Mouse (Mus musculus) stomach, embryonic 16.5 days (tissue): Measurements from ENCODE around the gene Slc16a10. TPM values are rescaled to one million over a fixed set of nuclear protein-coding genes. Genes with fewer than 3 reads are reported as not detected.

Experiments used
- ATAC-seq: fragments of 200-750 bp; cut with Nextera tagmentation; 2 replicates; pipeline ENCODE4 v1.8.0; 2017; ENCODE audit warnings: moderate number of reproducible peaks, moderate TSS enrichment; ENCODE audit not compliant: insufficient read depth, low FRiP score
- H3K27ac ChIP-seq: fragments of 300-500 bp; sonication (generic); 2 replicates; pipeline ENCODE4 v1.5.1; 2014; ENCODE audit warnings: low read length
- H3K27me3 ChIP-seq: fragments of 300-500 bp; sonication (generic); 2 replicates; pipeline ENCODE4 v1.6.1; 2014; ENCODE audit warnings: low read length, control low read depth, mixed read lengths; ENCODE audit not compliant: control insufficient read depth, insufficient read depth
- H3K36me3 ChIP-seq: fragments of 300-500 bp; sonication (generic); 2 replicates; pipeline ENCODE4 v1.6.1; 2014; ENCODE audit warnings: low read length; ENCODE audit not compliant: control insufficient read depth, insufficient read depth
- H3K4me1 ChIP-seq: fragments of 300-500 bp; sonication (generic); 2 replicates; pipeline ENCODE4 v1.6.1; 2014; ENCODE audit warnings: low read length, control low read depth, mixed read lengths; ENCODE audit not compliant: control insufficient read depth, insufficient read depth
- H3K4me2 ChIP-seq: fragments of 300-500 bp; sonication (generic); 2 replicates; pipeline ENCODE4 v1.6.1; 2014; ENCODE audit warnings: low read depth, low read length, mixed read lengths
- H3K4me3 ChIP-seq: fragments of 300-500 bp; sonication (generic); replicated peaks from 2 replicates; pipeline ENCODE4 v1.5.1; 2014; ENCODE audit warnings: mild to moderate bottlenecking, low read length
- H3K9ac ChIP-seq: fragments of 300-500 bp; sonication (generic); 2 replicates; pipeline ENCODE4 v1.6.1; 2014; ENCODE audit warnings: low read length
- H3K9me3 ChIP-seq: fragments of 300-500 bp; sonication (generic); replicated peaks from 2 replicates; pipeline ENCODE4 v1.6.1; 2016; ENCODE audit warnings: low read length, control low read depth; ENCODE audit not compliant: control insufficient read depth
- WGBS: fragments of 180-500 bp; shearing (Covaris S2); extraction: QIAGEN DNeasy Blood & Tissue Kit; methylation state at CpG from one replicate; pipeline ENCODE4 v1.1.7; 2014; 5-methylcytosine and 5-hydroxymethylcytosine counted together
- polyA plus RNA-seq: library from polyadenylated mRNA; unstranded; fragments of >200 nt; fragmentation: Nextera tagmentation; extraction: Ambion mirVana; gene quantifications from 2 replicates; pipeline ENCODE4 v1.2.1, GENCODE M21; 2015

Gene Slc16a10
- polyA plus RNA-seq, 1 experiment from 2014 or later, result 12.2 TPM

- Histone ChIP-seq H3K4me1 (no peaks in the 10 kb centered on the region), H3K4me3 (no peak overlapping the region), H3K27me3 (no peaks in the 10 kb centered on the region), H3K4me2 (no peak overlapping the region), H3K36me3 (no peaks in the 10 kb centered on the region), H3K9ac (no peak overlapping the region), H3K9me3 (no peaks in the 10 kb centered on the region), H3K27ac (no peak overlapping the region)
- WGBS, result 24% methylated on average over 4 of the region's 4 CpGs
- ATAC-seq, result no peak
Measured at GRCm38 (mm10) chr10:40041339-40041738, 100.7 kb downstream of the Slc16a10 start.

- 69% methylated on average over 24 of the region's 24 CpGs for WGBS
- Histone ChIP-seq H3K9me3 (no peaks in the 10 kb centered on the region), H3K9ac (no peak overlapping the region), H3K36me3 (no peaks in the 10 kb centered on the region), H3K4me1 (no peaks in the 10 kb centered on the region), H3K4me2 (no peak overlapping the region), H3K27me3 (no peaks in the 10 kb centered on the region), H3K27ac (no peak overlapping the region), H3K4me3 (no peak overlapping the region)
- ATAC-seq, result no peak
Measured at GRCm38 (mm10) chr10:40036686-40037560, 105.1 kb downstream of the Slc16a10 start.

GRCm38 (mm10) chr10:40034956-40035355, 107.1 kb downstream of the Slc16a10 start:
- 95% methylated on average over 6 of the region's 6 CpGs for WGBS
- Histone ChIP-seq H3K4me3 (no peak overlapping the region), H3K36me3 (no peaks in the 10 kb centered on the region), H3K4me2 (no peak overlapping the region), H3K27me3 (no peaks in the 10 kb centered on the region), H3K9me3 (no peaks in the 10 kb centered on the region), H3K27ac (no peak overlapping the region), H3K9ac (no peak overlapping the region), H3K4me1 (no peaks in the 10 kb centered on the region)
- ATAC-seq, result no peak

- no peak overlapping the region for H3K4me3 ChIP-seq
- H3K27me3 ChIP-seq, result no peaks in the 10 kb centered on the region
- H3K36me3 ChIP-seq, result no peaks in the 10 kb centered on the region
- H3K4me1 ChIP-seq, result no peaks in the 10 kb centered on the region
- H3K4me2 ChIP-seq, result no peak overlapping the region
- no peak overlapping the region for H3K9ac ChIP-seq
- no peaks in the 10 kb centered on the region for H3K9me3 ChIP-seq
- no peak for ATAC-seq
- H3K27ac ChIP-seq, result no peak overlapping the region
- WGBS, result 70% methylated on average over 2 of the region's 2 CpGs
Measured at GRCm38 (mm10) chr10:40032897-40033296, 109.2 kb downstream of the Slc16a10 start.

GRCm38 (mm10) chr10:40030716-40031115, 111.3 kb downstream of the Slc16a10 start:
- H3K4me2 ChIP-seq, result no peak overlapping the region
- no peak for ATAC-seq
- no peaks in the 10 kb centered on the region for H3K36me3 ChIP-seq
- H3K27me3 ChIP-seq, result no peaks in the 10 kb centered on the region
- no peaks in the 10 kb centered on the region for H3K4me1 ChIP-seq
- H3K4me3 ChIP-seq, result no peak overlapping the region
- no peak overlapping the region for H3K27ac ChIP-seq
- 0 out of 2 replicates have a peak, but pooled peaks cover 4% of the 10 kb centered on the region for H3K9me3 ChIP-seq
- H3K9ac ChIP-seq, result no peak overlapping the region
- WGBS, result 89% methylated on average over 6 of the region's 6 CpGs

- ATAC-seq, result no peak
- no peak overlapping the region for H3K4me2 ChIP-seq
- H3K9ac ChIP-seq, result no peak overlapping the region
- H3K9me3 ChIP-seq, result 0 out of 2 replicates have a peak, but pooled peaks cover 4% of the 10 kb centered on the region
- H3K4me1 ChIP-seq, result peaks cover 5% of the 10 kb centered on the region
- WGBS, result 71% methylated on average over 2 of the region's 2 CpGs
- no peaks in the 10 kb centered on the region for H3K27me3 ChIP-seq
- no peak overlapping the region for H3K27ac ChIP-seq
- no peak overlapping the region for H3K4me3 ChIP-seq
- H3K36me3 ChIP-seq, result no peaks in the 10 kb centered on the region
Measured at GRCm38 (mm10) chr10:40029610-40030009, 112.4 kb downstream of the Slc16a10 start.

GRCm38 (mm10) chr10:40028091-40028490, 114.0 kb downstream of the Slc16a10 start:
- Histone ChIP-seq H3K9me3 (0 out of 2 replicates have a peak, but pooled peaks cover 4% of the 10 kb centered on the region), H3K4me2 (no peak overlapping the region), H3K9ac (no peak overlapping the region), H3K27ac (no peak overlapping the region), H3K4me3 (no peak overlapping the region), H3K27me3 (no peaks in the 10 kb centered on the region), H3K36me3 (no peaks in the 10 kb centered on the region), H3K4me1 (peaks cover 7% of the 10 kb centered on the region)
- WGBS, result 75% methylated on average over 8 of the region's 8 CpGs
- no peak for ATAC-seq

GRCm38 (mm10) chr10:40026546-40026945, 115.5 kb downstream of the Slc16a10 start:
- peaks cover 7% of the 10 kb centered on the region for H3K4me1 ChIP-seq
- H3K9ac ChIP-seq, result no peak overlapping the region
- no peak overlapping the region for H3K4me3 ChIP-seq
- WGBS, result 96% methylated on average over 5 of the region's 5 CpGs
- no peaks in the 10 kb centered on the region for H3K27me3 ChIP-seq
- no peak overlapping the region for H3K4me2 ChIP-seq
- no peak for ATAC-seq
- H3K27ac ChIP-seq, result no peak overlapping the region
- 0 out of 2 replicates have a peak, but pooled peaks cover 4% of the 10 kb centered on the region for H3K9me3 ChIP-seq
- no peaks in the 10 kb centered on the region for H3K36me3 ChIP-seq

GRCm38 (mm10) chr10:40025560-40025959, 116.5 kb downstream of the Slc16a10 start:
- H3K27me3 ChIP-seq, result no peaks in the 10 kb centered on the region
- 0 out of 2 replicates have a peak, but pooled peaks cover 4% of the 10 kb centered on the region for H3K9me3 ChIP-seq
- H3K27ac ChIP-seq, result no peak overlapping the region
- 54% methylated on average over 8 of the region's 8 CpGs for WGBS
- peaks cover 7% of the 10 kb centered on the region for H3K4me1 ChIP-seq
- no peak for ATAC-seq
- H3K36me3 ChIP-seq, result no peaks in the 10 kb centered on the region
- H3K4me3 ChIP-seq, result peak overlapping the region; percentile 64
- H3K9ac ChIP-seq, result peak overlapping the region; percentile 79
- H3K4me2 ChIP-seq, result peak overlapping the region; percentile 99
